Mouse (Mus musculus) cerebellum, adult 18-20 months (tissue): ENCODE measurements around the gene Gm13769.
"Not testable (repeated sequence)": the region's sequence is repeated elsewhere in the genome, so short reads cannot be mapped to it uniquely, and the experiment has no call there.

Source experiments
- DNase-seq, 2 experiments: peaks; one replicate each; pipeline ENCODE4 v3.0.0; 2021

Gene Gm13769

GRCm38 (mm10) chr2:90321900-90322299, at the start of gene Gm13769:
Gene Gm13769, plus strand, starts transcription at chr2:90322200.
- not testable (repeated sequence) for DNase-seq

DNA sequence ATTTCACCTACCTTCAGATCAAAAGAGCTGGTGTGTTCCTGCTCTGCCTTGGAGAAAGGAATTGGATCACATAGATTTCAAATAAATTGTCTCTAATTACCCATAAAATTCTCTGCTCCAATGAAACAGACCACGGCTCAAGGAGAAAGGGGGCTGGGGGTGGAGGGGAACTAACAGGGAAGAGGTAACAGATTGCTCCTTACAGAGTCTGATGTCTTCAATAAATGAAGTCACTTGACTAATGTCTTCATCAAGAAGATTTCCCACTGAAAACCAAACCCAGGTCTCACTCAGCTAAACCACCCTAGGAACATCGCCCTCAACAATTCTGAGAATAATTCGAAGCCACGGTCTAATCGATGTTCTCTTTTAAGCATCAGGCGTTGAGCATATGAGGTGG, 29.3 kb upstream of the Gm13769 start, which contains the start of gene Olfr1272:
Gene Olfr1272, minus strand, starts transcription at position 101 of the 400 bp plus-strand sequence.
- no peak for DNase-seq

GRCm38 (mm10) chr2:90346694-90347093, 24.7 kb downstream of the Gm13769 start:
- not testable (repeated sequence) for DNase-seq

GRCm38 (mm10) chr2:90351047-90351446, 29.0 kb downstream of the Gm13769 start:
- DNase-seq: not testable (repeated sequence)

DNA sequence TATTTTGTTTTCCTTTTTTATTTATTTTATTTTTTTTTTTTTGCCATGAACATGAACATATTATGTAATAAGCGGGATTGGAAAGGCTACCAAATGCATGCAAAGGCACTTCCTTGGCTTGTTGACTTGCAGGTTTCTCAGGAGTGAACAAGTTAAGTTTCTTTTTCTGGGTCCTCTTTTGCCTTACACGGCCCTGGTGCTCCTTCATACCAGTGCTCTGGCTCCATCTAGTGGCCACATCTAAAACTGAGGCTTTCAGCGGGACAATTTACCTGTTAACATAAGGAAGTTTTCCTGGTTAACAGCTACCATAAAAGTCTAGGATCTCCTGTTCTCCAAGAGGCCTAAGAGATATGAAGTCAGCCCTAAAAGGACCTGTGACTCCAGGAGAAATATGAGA, 29.5 kb downstream of the Gm13769 start:
- DNase-seq: not testable (repeated sequence)

DNA sequence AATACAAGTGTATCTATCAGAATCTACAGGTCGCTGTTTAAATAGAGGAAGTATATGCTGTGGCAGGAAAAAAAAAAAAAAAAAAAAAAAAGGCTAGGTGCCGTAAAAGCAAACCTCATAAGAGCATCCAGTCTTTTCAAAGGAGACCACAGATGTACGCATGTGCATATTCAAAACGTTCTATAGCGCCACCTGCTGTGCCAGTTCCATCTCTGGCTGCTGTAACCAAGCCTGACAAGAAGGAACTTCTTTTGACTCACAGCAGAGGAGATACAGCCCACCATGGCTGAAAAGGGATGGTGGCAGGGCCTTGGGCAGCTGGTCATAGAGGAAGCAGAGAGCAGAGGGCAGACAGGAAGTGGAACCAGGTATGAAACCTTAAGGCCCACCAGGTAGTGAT, 37.2 kb downstream of the Gm13769 start:
- DNase-seq: not testable (repeated sequence)

GRCm38 (mm10) chr2:90360199-90360598, 38.2 kb downstream of the Gm13769 start:
- not testable (repeated sequence) for DNase-seq
